Mouse (Mus musculus): ENCODE data around the gene Lsm2.
"Not testable (repeated sequence)": the region's sequence is repeated elsewhere in the genome, so short reads cannot be mapped to it uniquely, and the experiment has no call there.

The Lsm2 gene

GRCm38 (mm10) chr17:34955884-34956283 is 25.8 kb upstream of the Lsm2 start:
- no peak for DNase-seq (ENCODE audit: extremely low read depth, insufficient read length, low spot score)

GRCm38 (mm10) chr17:34956340-34956739 is 25.3 kb upstream of the Lsm2 start:
- DNase-seq (ENCODE audit: extremely low read depth, insufficient read length, low spot score): no peak

- not testable (repeated sequence) for DNase-seq (ENCODE audit: extremely low read depth, insufficient read length, low spot score)
These were observed 24.4 kb upstream of the Lsm2 start for GRCm38 (mm10) chr17:34957291-34957690.

- not testable (repeated sequence) for DNase-seq (ENCODE audit: extremely low read depth, insufficient read length, low spot score)
These were observed 23.7 kb upstream of the Lsm2 start for GRCm38 (mm10) chr17:34957966-34958365.

GRCm38 (mm10) chr17:34958734-34959129 is 22.9 kb upstream of the Lsm2 start:
- not testable (repeated sequence) for DNase-seq (ENCODE audit: extremely low read depth, insufficient read length, low spot score)

GRCm38 (mm10) chr17:34959130-34959778 is 22.4 kb upstream of the Lsm2 start, which contains the start of gene Hspa1b:
Gene Hspa1b (minus strand): TSS chr17:34959238.
- DNase-seq (ENCODE audit: extremely low read depth, insufficient read length, low spot score): peak; percentile 91

GRCm38 (mm10) chr17:34959881-34960515 is 21.7 kb upstream of the Lsm2 start:
- DNase-seq (ENCODE audit: extremely low read depth, insufficient read length, low spot score): no peak

GRCm38 (mm10) chr17:34960702-34961493 is 20.8 kb upstream of the Lsm2 start:
- DNase-seq (ENCODE audit: extremely low read depth, insufficient read length, low spot score): peak; percentile 60

- DNase-seq (ENCODE audit: extremely low read depth, insufficient read length, low spot score): no peak
These were observed 19.5 kb upstream of the Lsm2 start for GRCm38 (mm10) chr17:34962125-34962524.

- no peak for DNase-seq (ENCODE audit: extremely low read depth, insufficient read length, low spot score)
These were observed 18.8 kb upstream of the Lsm2 start for GRCm38 (mm10) chr17:34962841-34963240.

GRCm38 (mm10) chr17:34964640-34965049 is 17.0 kb upstream of the Lsm2 start:
- DNase-seq (ENCODE audit: extremely low read depth, insufficient read length, low spot score): no peak

- DNase-seq (ENCODE audit: extremely low read depth, insufficient read length, low spot score): no peak
These were observed 16.0 kb upstream of the Lsm2 start for GRCm38 (mm10) chr17:34965627-34966026.

GRCm38 (mm10) chr17:34969822-34970221 is 11.8 kb upstream of the Lsm2 start, which contains the start of gene Gm20481:
Gene Gm20481 (plus strand): TSS chr17:34969912.
- DNase-seq (ENCODE audit: extremely low read depth, insufficient read length, low spot score): not testable (repeated sequence)

- not testable (repeated sequence) for DNase-seq (ENCODE audit: extremely low read depth, insufficient read length, low spot score)
These were observed 10.8 kb upstream of the Lsm2 start for GRCm38 (mm10) chr17:34970850-34971249.

GRCm38 (mm10) chr17:34971694-34972068 is 10.0 kb upstream of the Lsm2 start:
- not testable (repeated sequence) for DNase-seq (ENCODE audit: extremely low read depth, insufficient read length, low spot score)

GRCm38 (mm10) chr17:34972069-34972749 is 9.5 kb upstream of the Lsm2 start, which contains the start of the genes Hspa1a and Hspa1l:
Gene Hspa1a (minus strand): TSS chr17:34972156.
Gene Hspa1l (plus strand): TSS chr17:34972703.
- DNase-seq (ENCODE audit: extremely low read depth, insufficient read length, low spot score): not testable (repeated sequence)

- DNase-seq (ENCODE audit: extremely low read depth, insufficient read length, low spot score): no peak
These were observed 5.8 kb upstream of the Lsm2 start for GRCm38 (mm10) chr17:34975581-34976492.

- DNase-seq (ENCODE audit: extremely low read depth, insufficient read length, low spot score): no peak
These were observed 4.7 kb upstream of the Lsm2 start for GRCm38 (mm10) chr17:34977000-34977399.

- no peak for DNase-seq (ENCODE audit: extremely low read depth, insufficient read length, low spot score)
These were observed 3.4 kb upstream of the Lsm2 start for GRCm38 (mm10) chr17:34978239-34978638.

GRCm38 (mm10) chr17:34979631-34980030 is 2.0 kb upstream of the Lsm2 start:
- DNase-seq (ENCODE audit: extremely low read depth, insufficient read length, low spot score): no peak
